Mouse (Mus musculus) spleen, adult 2 months (tissue): ENCODE measurements around the gene Ttll4.

ENCODE experiments used
- CTCF ChIP-seq: fragments of 200-500 bp; IDR thresholded peaks from 2 replicates; pipeline ENCODE4 v1.5.1; 2011; ENCODE audit warnings: mild to moderate bottlenecking, inconsistent platforms; ENCODE audit not compliant: insufficient read depth, insufficient read length, insufficient replicate concordance; ENCODE audit errors: extremely low read depth
- POLR2A ChIP-seq: fragments of 200-500 bp; IDR thresholded peaks from 2 replicates; pipeline ENCODE4 v1.6.1; 2011; ENCODE audit warnings: low read depth, low read length, inconsistent platforms

GRCm38 (mm10) chr1:74643926-74644325 is 17.6 kb upstream of the Ttll4 start:
- no peak for TF ChIP-seq CTCF
- TF ChIP-seq POLR2A = no peak
